In genomic region chr15:61789847-61790562, GRCm38 (mm10) we compare ENCODE assay signal across 16 mouse cellular contexts.
"Had no signal": no experiment of that assay in that cellular context is flagged by ENCODE, and none has a peak within 500 bp of the region (broad histone marks: within the 10 kb centered on the region; RNA-seq: fewer than 3 reads in every experiment).

No protein-coding gene starts in this region.

- H3K9me3 ChIP-seq: limb, embryonic 15.5 days; liver, embryonic 13.5 days; lung, embryonic 15.5 days; megakaryocyte, embryonic 14.5 days; neural tube, embryonic 12.5 days had no signal

- H3K4me2 ChIP-seq: limb, embryonic 15.5 days; liver, embryonic 13.5 days; lung, embryonic 15.5 days; midbrain, embryonic 11.5 days; neural tube, embryonic 12.5 days had no signal

- H3K36me3 ChIP-seq: limb, embryonic 15.5 days; liver, embryonic 13.5 days; lung, embryonic 15.5 days; neural tube, embryonic 12.5 days had no signal

- H3K4me1 ChIP-seq: limb, embryonic 15.5 days; liver, embryonic 13.5 days; lung, embryonic 15.5 days; megakaryocyte, embryonic 14.5 days; neural tube, embryonic 12.5 days had no signal

- H3K9ac ChIP-seq: limb, embryonic 15.5 days; liver, embryonic 13.5 days; liver, postnatal 0 days; lung, embryonic 15.5 days; neural tube, embryonic 12.5 days had no signal

- H3K4me3 ChIP-seq: limb, embryonic 15.5 days; liver, embryonic 13.5 days; lung, embryonic 15.5 days; megakaryocyte, embryonic 14.5 days; myocyte; neural tube, embryonic 12.5 days had no signal

- H3K27ac ChIP-seq: limb, embryonic 15.5 days; liver, embryonic 13.5 days; lung, embryonic 15.5 days; macrophage; neural tube, embryonic 12.5 days had no signal

- ATAC-seq: liver, postnatal 0 days had no signal

- H3K27me3 ChIP-seq: limb, embryonic 15.5 days; liver, embryonic 13.5 days; lung, embryonic 15.5 days; megakaryocyte, embryonic 14.5 days; neural tube, embryonic 12.5 days had no signal

- DNase-seq: kidney, adult 8-10 months; kidney, postnatal 25 days; layer of hippocampus, adult 9-11 months; layer of hippocampus, postnatal 36 days; liver, embryonic 13.5 days; liver, postnatal 0 days; lung, postnatal 14 days; spleen, adult 18-20 months; thymus, postnatal 36 days had no signal
